Mouse (Mus musculus): ENCODE data around the gene Tmem132b. TPM values are rescaled to one million over a fixed set of nuclear protein-coding genes. Genes with fewer than 3 reads are reported as not detected.

Gene Tmem132b
- polyA plus RNA-seq, 1 experiment: 0.06 TPM

GRCm38 (mm10) chr5:125756987-125757530 is 225.5 kb downstream of the Tmem132b start:
- H3K27ac ChIP-seq (ENCODE audit: insufficient read depth, low read depth, low read length): no peak overlapping the region
- H3K27me3 ChIP-seq (ENCODE audit: control insufficient read depth, insufficient read depth, low read length): no peaks in the 10 kb centered on the region
- no peaks in the 10 kb centered on the region for H3K36me3 ChIP-seq (ENCODE audit: control insufficient read depth, insufficient read depth, low read length)
- no peak for TF ChIP-seq CTCF (IDR thresholded peaks at IDR 0.05; ENCODE audit: extremely low read depth, insufficient read length, insufficient replicate concordance, low read depth, low read length)
- TF ChIP-seq POLR2A (IDR thresholded peaks at IDR 0.05; ENCODE audit: low read depth, low read length): no peak
- H3K4me1 ChIP-seq (ENCODE audit: control insufficient read depth, insufficient read depth, insufficient read length, low read length): no peaks in the 10 kb centered on the region
- no peak overlapping the region for H3K4me3 ChIP-seq (ENCODE audit: low read depth, low read length)
- WGBS: 89% methylated on average over 7 of the region's 7 CpGs

GRCm38 (mm10) chr5:125758506-125758905 is 226.9 kb downstream of the Tmem132b start:
- Histone ChIP-seq H3K27ac (ENCODE audit: insufficient read depth, low read depth, low read length) (no peak overlapping the region), H3K27me3 (ENCODE audit: control insufficient read depth, insufficient read depth, low read length) (no peaks in the 10 kb centered on the region), H3K36me3 (ENCODE audit: control insufficient read depth, insufficient read depth, low read length) (no peaks in the 10 kb centered on the region), H3K4me1 (ENCODE audit: control insufficient read depth, insufficient read depth, insufficient read length, low read length) (no peaks in the 10 kb centered on the region), H3K4me3 (ENCODE audit: low read depth, low read length) (no peak overlapping the region)
- WGBS: 79% methylated on average over 1 of the region's 1 CpGs
- TF ChIP-seq POLR2A (IDR thresholded peaks at IDR 0.05; ENCODE audit: low read depth, low read length) (no peak), CTCF (IDR thresholded peaks at IDR 0.05; ENCODE audit: extremely low read depth, insufficient read length, insufficient replicate concordance, low read depth, low read length) (no peak)

GRCm38 (mm10) chr5:125766941-125767340 is 235.4 kb downstream of the Tmem132b start:
- no peak overlapping the region for H3K4me3 ChIP-seq (ENCODE audit: low read depth, low read length)
- no peaks in the 10 kb centered on the region for H3K36me3 ChIP-seq (ENCODE audit: control insufficient read depth, insufficient read depth, low read length)
- H3K4me1 ChIP-seq (ENCODE audit: control insufficient read depth, insufficient read depth, insufficient read length, low read length): no peaks in the 10 kb centered on the region
- WGBS: 59% methylated on average over 6 of the region's 6 CpGs
- H3K27ac ChIP-seq (ENCODE audit: insufficient read depth, low read depth, low read length): no peak overlapping the region
- H3K27me3 ChIP-seq (ENCODE audit: control insufficient read depth, insufficient read depth, low read length): no peaks in the 10 kb centered on the region
- TF ChIP-seq POLR2A (IDR thresholded peaks at IDR 0.05; ENCODE audit: low read depth, low read length) (no peak), CTCF (IDR thresholded peaks at IDR 0.05; ENCODE audit: extremely low read depth, insufficient read length, insufficient replicate concordance, low read depth, low read length) (no peak)

- 59% methylated on average over 1 of the region's 1 CpGs for WGBS
- no peaks in the 10 kb centered on the region for H3K36me3 ChIP-seq (ENCODE audit: control insufficient read depth, insufficient read depth, low read length)
- TF ChIP-seq POLR2A (IDR thresholded peaks at IDR 0.05; ENCODE audit: low read depth, low read length) (no peak), CTCF (IDR thresholded peaks at IDR 0.05; ENCODE audit: extremely low read depth, insufficient read length, insufficient replicate concordance, low read depth, low read length) (no peak)
- H3K27ac ChIP-seq (ENCODE audit: insufficient read depth, low read depth, low read length): no peak overlapping the region
- H3K27me3 ChIP-seq (ENCODE audit: control insufficient read depth, insufficient read depth, low read length): no peaks in the 10 kb centered on the region
- H3K4me3 ChIP-seq (ENCODE audit: low read depth, low read length): no peak overlapping the region
- H3K4me1 ChIP-seq (ENCODE audit: control insufficient read depth, insufficient read depth, insufficient read length, low read length): no peaks in the 10 kb centered on the region
Observed at GRCm38 (mm10) chr5:125767950-125768349, 236.4 kb downstream of the Tmem132b start.

GRCm38 (mm10) chr5:125772238-125772637 is 240.7 kb downstream of the Tmem132b start:
- Histone ChIP-seq H3K4me3 (ENCODE audit: low read depth, low read length) (no peak overlapping the region), H3K27me3 (ENCODE audit: control insufficient read depth, insufficient read depth, low read length) (no peaks in the 10 kb centered on the region), H3K27ac (ENCODE audit: insufficient read depth, low read depth, low read length) (no peak overlapping the region), H3K4me1 (ENCODE audit: control insufficient read depth, insufficient read depth, insufficient read length, low read length) (no peaks in the 10 kb centered on the region), H3K36me3 (ENCODE audit: control insufficient read depth, insufficient read depth, low read length) (no peaks in the 10 kb centered on the region)
- no peak for TF ChIP-seq CTCF (IDR thresholded peaks at IDR 0.05; ENCODE audit: extremely low read depth, insufficient read length, insufficient replicate concordance, low read depth, low read length)
- TF ChIP-seq POLR2A (IDR thresholded peaks at IDR 0.05; ENCODE audit: low read depth, low read length): no peak
- 97% methylated on average over 4 of the region's 4 CpGs for WGBS

- no peak for TF ChIP-seq POLR2A (IDR thresholded peaks at IDR 0.05; ENCODE audit: low read depth, low read length)
- TF ChIP-seq CTCF (IDR thresholded peaks at IDR 0.05; ENCODE audit: extremely low read depth, insufficient read length, insufficient replicate concordance, low read depth, low read length): no peak
- WGBS: 43% methylated on average over 2 of the region's 2 CpGs
- Histone ChIP-seq H3K4me3 (ENCODE audit: low read depth, low read length) (no peak overlapping the region), H3K27ac (ENCODE audit: insufficient read depth, low read depth, low read length) (no peak overlapping the region), H3K4me1 (ENCODE audit: control insufficient read depth, insufficient read depth, insufficient read length, low read length) (no peaks in the 10 kb centered on the region), H3K36me3 (ENCODE audit: control insufficient read depth, insufficient read depth, low read length) (no peaks in the 10 kb centered on the region), H3K27me3 (ENCODE audit: control insufficient read depth, insufficient read depth, low read length) (no peaks in the 10 kb centered on the region)
Observed at GRCm38 (mm10) chr5:125772756-125773155, 241.2 kb downstream of the Tmem132b start.

GRCm38 (mm10) chr5:125780332-125780731 is 248.8 kb downstream of the Tmem132b start:
- no peak overlapping the region for H3K4me3 ChIP-seq (ENCODE audit: low read depth, low read length)
- no peak overlapping the region for H3K27ac ChIP-seq (ENCODE audit: insufficient read depth, low read depth, low read length)
- H3K27me3 ChIP-seq (ENCODE audit: control insufficient read depth, insufficient read depth, low read length): no peaks in the 10 kb centered on the region
- 97% methylated on average over 1 of the region's 1 CpGs for WGBS
- TF ChIP-seq POLR2A (IDR thresholded peaks at IDR 0.05; ENCODE audit: low read depth, low read length) (no peak), CTCF (IDR thresholded peaks at IDR 0.05; ENCODE audit: extremely low read depth, insufficient read length, insufficient replicate concordance, low read depth, low read length) (no peak)
- no peaks in the 10 kb centered on the region for H3K36me3 ChIP-seq (ENCODE audit: control insufficient read depth, insufficient read depth, low read length)
- no peaks in the 10 kb centered on the region for H3K4me1 ChIP-seq (ENCODE audit: control insufficient read depth, insufficient read depth, insufficient read length, low read length)
